Mouse (Mus musculus): Measurements from ENCODE around the gene Syn1. TPM values are rescaled to one million over a fixed set of nuclear protein-coding genes. Genes with fewer than 3 reads are reported as not detected.
A peak's percentile ranks its signal among the peaks of the same experiment; 100 is the strongest.

Gene Syn1
- polyA plus RNA-seq, 1 experiment from 2014 or later: 0.12 TPM

DNA sequence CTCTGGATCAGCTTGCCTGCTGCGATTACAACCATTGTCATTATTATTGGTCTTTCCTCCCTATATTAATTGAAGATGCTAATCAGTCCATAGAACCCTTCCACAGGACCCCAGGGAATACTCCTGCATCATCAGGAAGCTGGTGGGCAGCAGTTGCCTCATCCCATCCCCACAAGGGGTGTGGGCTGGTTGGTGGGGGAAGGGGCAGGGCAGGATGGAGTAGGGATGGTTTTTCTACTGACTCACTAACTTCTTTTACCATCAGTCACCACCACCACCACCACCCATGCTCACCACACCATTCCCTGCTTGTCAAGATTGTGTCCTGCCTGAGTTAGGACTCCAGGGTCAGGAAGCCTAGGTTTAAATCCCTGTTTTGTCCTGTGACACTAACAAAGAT, 51.6 kb downstream of the Syn1 start:
- WGBS: 74% methylated on average over 1 of the region's 1 CpGs
- Histone ChIP-seq H3K4me2 (replicated peaks; ENCODE audit: low read depth, low read length) (no peak overlapping the region), H3K27ac (ENCODE audit: low read depth, low read length) (no peak overlapping the region), H3K27me3 (ENCODE audit: control insufficient read depth, insufficient read depth, low read length) (no peaks in the 10 kb centered on the region), H3K9ac (ENCODE audit: low read depth, low read length) (no peak overlapping the region), H3K4me3 (ENCODE audit: low read length) (no peak overlapping the region), H3K9me3 (ENCODE audit: control insufficient read depth, low read length) (no peaks in the 10 kb centered on the region), H3K36me3 (ENCODE audit: control insufficient read depth, insufficient read depth, low read length) (no peaks in the 10 kb centered on the region), H3K4me1 (ENCODE audit: control insufficient read depth, insufficient read depth, low read length) (no peaks in the 10 kb centered on the region)
- ATAC-seq (ENCODE audit: low FRiP score, low TSS enrichment): no peak

DNA sequence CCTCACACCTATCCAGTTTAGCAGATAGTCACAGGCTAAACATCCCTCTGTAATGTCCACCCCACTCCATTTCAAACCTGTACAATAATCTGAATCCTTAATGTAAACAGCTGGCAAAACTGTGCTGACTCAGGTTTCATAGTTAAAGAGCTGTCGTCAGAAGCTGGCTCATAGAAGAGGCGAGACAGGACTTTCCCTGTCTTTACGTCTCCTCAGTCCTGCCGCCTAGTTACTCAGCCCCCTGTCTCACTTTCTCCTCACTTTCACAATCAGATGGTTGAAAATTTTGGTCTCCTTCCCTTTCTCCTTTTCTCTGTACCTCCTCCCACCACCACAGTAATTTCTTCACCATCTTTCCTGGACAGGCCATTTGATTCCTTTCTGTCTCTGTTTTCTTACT, 52.7 kb downstream of the Syn1 start:
- H3K36me3 ChIP-seq (ENCODE audit: control insufficient read depth, insufficient read depth, low read length): no peaks in the 10 kb centered on the region
- no peaks in the 10 kb centered on the region for H3K27me3 ChIP-seq (ENCODE audit: control insufficient read depth, insufficient read depth, low read length)
- H3K4me1 ChIP-seq (ENCODE audit: control insufficient read depth, insufficient read depth, low read length): no peaks in the 10 kb centered on the region
- H3K9ac ChIP-seq (ENCODE audit: low read depth, low read length): no peak overlapping the region
- no peak for ATAC-seq (ENCODE audit: low FRiP score, low TSS enrichment)
- H3K9me3 ChIP-seq (ENCODE audit: control insufficient read depth, low read length): no peaks in the 10 kb centered on the region
- H3K4me3 ChIP-seq (ENCODE audit: low read length): no peak overlapping the region
- H3K27ac ChIP-seq (ENCODE audit: low read depth, low read length): no peak overlapping the region
- WGBS: 64% methylated on average over 4 of the region's 4 CpGs
- no peak overlapping the region for H3K4me2 ChIP-seq (replicated peaks; ENCODE audit: low read depth, low read length)

DNA sequence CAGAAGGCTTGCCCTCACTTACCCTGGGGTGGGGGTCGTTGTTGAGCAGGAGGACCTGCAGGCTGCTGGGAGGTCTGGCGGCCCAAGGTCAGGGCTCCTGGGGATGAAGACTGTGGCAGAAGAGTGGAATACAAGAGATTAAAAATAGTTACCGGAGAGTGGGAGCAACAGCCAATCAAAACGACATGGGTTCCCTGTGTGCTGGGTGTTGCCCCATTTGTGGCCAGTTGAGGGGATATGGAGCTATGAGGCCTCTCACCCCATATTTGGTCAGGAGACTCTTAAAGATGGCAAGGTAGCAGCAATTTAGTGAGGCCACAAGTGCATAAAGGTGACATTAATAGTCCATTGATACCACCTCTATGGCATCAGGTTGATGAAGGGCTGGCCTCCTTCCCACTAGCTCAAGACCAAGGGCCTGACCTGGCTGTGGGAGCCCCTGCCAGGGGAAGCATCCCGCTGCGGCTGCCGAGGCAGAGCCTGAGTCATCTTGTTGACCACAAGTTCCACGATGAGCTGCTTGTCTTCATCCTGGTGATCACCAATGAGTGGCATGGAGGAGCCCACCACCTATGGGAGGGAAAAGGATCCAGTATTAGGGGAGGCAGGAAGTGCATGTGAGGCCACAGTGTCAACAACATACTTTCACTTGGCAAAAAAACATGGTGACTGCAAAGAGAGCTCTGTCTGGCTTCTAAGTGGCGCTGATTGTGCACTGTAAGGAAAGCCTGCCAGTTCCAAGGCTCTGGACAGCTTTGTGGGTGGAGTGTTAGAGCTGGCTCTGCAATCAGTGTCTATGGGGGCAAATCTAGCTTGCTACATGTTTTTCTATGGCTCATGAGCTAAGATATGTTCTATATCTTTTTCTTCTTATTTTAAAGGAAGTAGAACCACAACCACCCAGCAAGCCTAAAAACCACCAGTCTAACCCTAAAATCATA, 57.4 kb downstream of the Syn1 start:
- no peak for ATAC-seq (ENCODE audit: low FRiP score, low TSS enrichment)
- H3K27ac ChIP-seq (ENCODE audit: low read depth, low read length): no peak overlapping the region

GRCm38 (mm10) chrX:20862105-20863065, 58.4 kb downstream of the Syn1 start:
- no peak overlapping the region for H3K4me2 ChIP-seq (replicated peaks; ENCODE audit: low read depth, low read length)
- ATAC-seq (ENCODE audit: low FRiP score, low TSS enrichment): peak; percentile 34; the same call in 1 of the 2 replicates
- 35% methylated on average over 29 of the region's 29 CpGs for WGBS

More for the DNA sequence above, 57.4 kb downstream of the Syn1 start:
- no peaks in the 10 kb centered on the region for H3K9me3 ChIP-seq (ENCODE audit: control insufficient read depth, low read length)
- no peak overlapping the region for H3K4me2 ChIP-seq (replicated peaks; ENCODE audit: low read depth, low read length)
- H3K27me3 ChIP-seq (ENCODE audit: control insufficient read depth, insufficient read depth, low read length): no peaks in the 10 kb centered on the region
- WGBS: 90% methylated on average over 9 of the region's 9 CpGs
- no peaks in the 10 kb centered on the region; the same call in 1 of the 2 replicates for H3K36me3 ChIP-seq (ENCODE audit: control insufficient read depth, insufficient read depth, low read length)
- no peak overlapping the region for H3K9ac ChIP-seq (ENCODE audit: low read depth, low read length)
- 0 out of 2 replicates have a peak, but pooled peaks cover 7% of the 10 kb centered on the region for H3K4me1 ChIP-seq (ENCODE audit: control insufficient read depth, insufficient read depth, low read length)
- no peak overlapping the region for H3K4me3 ChIP-seq (ENCODE audit: low read length)

GRCm38 (mm10) chrX:20861453-20862104, 59.2 kb downstream of the Syn1 start:
- Histone ChIP-seq H3K9ac (ENCODE audit: low read depth, low read length) (no peak overlapping the region), H3K36me3 (ENCODE audit: control insufficient read depth, insufficient read depth, low read length) (peaks cover 7% of the 10 kb centered on the region; the same call in 1 of the 2 replicates), H3K27ac (ENCODE audit: low read depth, low read length) (no peak overlapping the region), H3K4me1 (ENCODE audit: control insufficient read depth, insufficient read depth, low read length) (0 out of 2 replicates have a peak, but pooled peaks cover 7% of the 10 kb centered on the region), H3K27me3 (ENCODE audit: control insufficient read depth, insufficient read depth, low read length) (no peaks in the 10 kb centered on the region), H3K4me3 (ENCODE audit: low read length) (no peak overlapping the region), H3K9me3 (ENCODE audit: control insufficient read depth, low read length) (no peaks in the 10 kb centered on the region), H3K4me2 (replicated peaks; ENCODE audit: low read depth, low read length) (no peak overlapping the region)
- ATAC-seq (ENCODE audit: low FRiP score, low TSS enrichment): peak; percentile 44; the same call in 1 of the 2 replicates
- 40% methylated on average over 5 of the region's 5 CpGs for WGBS

More at GRCm38 (mm10) chrX:20862105-20863065, 58.4 kb downstream of the Syn1 start:
- Histone ChIP-seq H3K4me1 (ENCODE audit: control insufficient read depth, insufficient read depth, low read length) (0 out of 2 replicates have a peak, but pooled peaks cover 7% of the 10 kb centered on the region), H3K27me3 (ENCODE audit: control insufficient read depth, insufficient read depth, low read length) (no peaks in the 10 kb centered on the region), H3K4me3 (ENCODE audit: low read length) (no peak overlapping the region), H3K9ac (ENCODE audit: low read depth, low read length) (no peak overlapping the region), H3K9me3 (ENCODE audit: control insufficient read depth, low read length) (no peaks in the 10 kb centered on the region), H3K27ac (ENCODE audit: low read depth, low read length) (no peak overlapping the region), H3K36me3 (ENCODE audit: control insufficient read depth, insufficient read depth, low read length) (peaks cover 4% of the 10 kb centered on the region; the same call in 1 of the 2 replicates)

GRCm38 (mm10) chrX:20853794-20854193, 67.0 kb downstream of the Syn1 start:
- no peak overlapping the region for H3K9ac ChIP-seq (ENCODE audit: low read depth, low read length)
- 94% methylated on average over 7 of the region's 7 CpGs for WGBS
- H3K4me2 ChIP-seq (replicated peaks; ENCODE audit: low read depth, low read length): no peak overlapping the region
- H3K27me3 ChIP-seq (ENCODE audit: control insufficient read depth, insufficient read depth, low read length): no peaks in the 10 kb centered on the region
- no peak overlapping the region for H3K4me3 ChIP-seq (ENCODE audit: low read length)
- no peaks in the 10 kb centered on the region for H3K9me3 ChIP-seq (ENCODE audit: control insufficient read depth, low read length)
- peaks cover 34% of the 10 kb centered on the region for H3K36me3 ChIP-seq (ENCODE audit: control insufficient read depth, insufficient read depth, low read length)
- ATAC-seq (ENCODE audit: low FRiP score, low TSS enrichment): no peak
- no peaks in the 10 kb centered on the region for H3K4me1 ChIP-seq (ENCODE audit: control insufficient read depth, insufficient read depth, low read length)
- H3K27ac ChIP-seq (ENCODE audit: low read depth, low read length): no peak overlapping the region

GRCm38 (mm10) chrX:20848256-20848984, 72.4 kb downstream of the Syn1 start:
- H3K27ac ChIP-seq (ENCODE audit: low read depth, low read length): peak overlapping the region; percentile 73
- H3K9ac ChIP-seq (ENCODE audit: low read depth, low read length): peak overlapping the region; percentile 56
- no peaks in the 10 kb centered on the region for H3K4me1 ChIP-seq (ENCODE audit: control insufficient read depth, insufficient read depth, low read length)
- H3K4me3 ChIP-seq (ENCODE audit: low read length): peak overlapping the region; percentile 55
- H3K4me2 ChIP-seq (replicated peaks; ENCODE audit: low read depth, low read length): peak overlapping the region; percentile 52
- 19% methylated on average over 42 of the region's 42 CpGs for WGBS
- peaks cover 15% of the 10 kb centered on the region; the same call in 1 of the 2 replicates for H3K36me3 ChIP-seq (ENCODE audit: control insufficient read depth, insufficient read depth, low read length)
- ATAC-seq (ENCODE audit: low FRiP score, low TSS enrichment): peak; percentile 99
- no peaks in the 10 kb centered on the region for H3K27me3 ChIP-seq (ENCODE audit: control insufficient read depth, insufficient read depth, low read length)
- H3K9me3 ChIP-seq (ENCODE audit: control insufficient read depth, low read length): no peaks in the 10 kb centered on the region

DNA sequence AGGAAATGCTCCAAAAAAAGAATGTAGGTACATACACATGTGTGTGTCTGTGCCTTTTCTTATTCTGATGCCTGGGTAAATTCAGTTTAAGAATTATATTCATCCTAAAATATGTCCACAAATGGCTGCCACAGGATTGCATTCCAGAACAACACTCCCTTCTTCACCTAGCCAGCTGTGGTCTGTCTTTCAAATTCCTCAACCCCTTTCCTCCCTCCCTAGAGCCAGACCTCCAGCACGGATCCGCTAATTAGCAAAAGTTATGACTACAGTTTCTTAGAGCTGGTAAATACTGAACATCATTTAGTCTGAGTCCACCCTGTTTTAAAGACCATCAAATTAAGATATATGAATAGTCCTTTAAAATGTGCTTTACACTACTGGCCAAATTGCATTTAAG, 73.0 kb downstream of the Syn1 start:
- Histone ChIP-seq H3K4me3 (ENCODE audit: low read length) (no peak overlapping the region), H3K9ac (ENCODE audit: low read depth, low read length) (no peak overlapping the region), H3K9me3 (ENCODE audit: control insufficient read depth, low read length) (no peaks in the 10 kb centered on the region), H3K27me3 (ENCODE audit: control insufficient read depth, insufficient read depth, low read length) (no peaks in the 10 kb centered on the region), H3K36me3 (ENCODE audit: control insufficient read depth, insufficient read depth, low read length) (peaks cover 12% of the 10 kb centered on the region; the same call in 1 of the 2 replicates), H3K4me1 (ENCODE audit: control insufficient read depth, insufficient read depth, low read length) (no peaks in the 10 kb centered on the region), H3K4me2 (replicated peaks; ENCODE audit: low read depth, low read length) (peak overlapping the region; percentile 38; the same call in 1 of the 2 replicates), H3K27ac (ENCODE audit: low read depth, low read length) (peak overlapping the region; percentile 73)
- 0 out of 2 replicates have a peak, but pooled peaks have one; percentile 28 for ATAC-seq (ENCODE audit: low FRiP score, low TSS enrichment)
- WGBS: 24% methylated on average over 2 of the region's 2 CpGs

Measured in kidney, embryonic 14.5 days (tissue).